In genomic region chr17:79840254-79841238, GRCm38 (mm10) we compare ENCODE assay signal across 8 mouse cellular contexts. TPM values are rescaled to one million over a fixed set of nuclear protein-coding genes. Genes with fewer than 3 reads are reported as not detected.
DNase-seq lines count a peak whose midpoint lies in the region; ATAC-seq and TF ChIP-seq lines count a peak whose summit lies in the region.

No protein-coding gene starts in this region.

- H3K27ac ChIP-seq in hindbrain, embryonic 11.5 days (ENCODE audit: low read depth, low read length): no peak overlapping the region
- H3K27ac ChIP-seq in layer of hippocampus, adult 2 months: no peak overlapping the region
- H3K27ac ChIP-seq in lung, postnatal 0 days (ENCODE audit: low read length): no peak overlapping the region

- H3K9ac ChIP-seq in hindbrain, embryonic 11.5 days (ENCODE audit: low read depth, low read length): no peak overlapping the region
- no peak overlapping the region for H3K9ac ChIP-seq in lung, postnatal 0 days (replicated peaks; ENCODE audit: low read depth)

- TF ChIP-seq EP300 in lung, postnatal 0 days (IDR thresholded peaks at IDR 0.05): peak; percentile 29; the same call in 1 of the 2 replicates

- WGBS in hindbrain, embryonic 11.5 days: 45% methylated on average over 7 of the region's 7 CpGs
- 45% methylated on average over 7 of the region's 7 CpGs for WGBS in lung, postnatal 0 days

- no peaks in the 10 kb centered on the region for H3K9me3 ChIP-seq in E14TG2a.4 (ENCODE audit: low read length)
- H3K9me3 ChIP-seq in hindbrain, embryonic 11.5 days (ENCODE audit: control insufficient read depth, low read length): no peaks in the 10 kb centered on the region
- H3K9me3 ChIP-seq in lung, postnatal 0 days (ENCODE audit: low read length): no peaks in the 10 kb centered on the region

- peak; percentile 71 for ATAC-seq in hindbrain, embryonic 11.5 days (ENCODE audit: low FRiP score)
- peak; percentile 78 for ATAC-seq in lung, postnatal 0 days
- no peak for ATAC-seq in activated CD4-positive, CD25-positive, alpha-beta regulatory T cell, adult 4 months

- no peak overlapping the region for H3K4me3 ChIP-seq in E14TG2a.4 (replicated peaks; ENCODE audit: low read length)
- H3K4me3 ChIP-seq in hindbrain, embryonic 11.5 days (ENCODE audit: low read depth, low read length): no peak overlapping the region
- no peak overlapping the region for H3K4me3 ChIP-seq in layer of hippocampus, adult 2 months
- no peak overlapping the region for H3K4me3 ChIP-seq in lung, postnatal 0 days (ENCODE audit: low read depth, low read length)

- no peaks in the 10 kb centered on the region for H3K36me3 ChIP-seq in E14TG2a.4 (ENCODE audit: insufficient read depth, low read length)
- H3K36me3 ChIP-seq in hindbrain, embryonic 11.5 days (ENCODE audit: control insufficient read depth, insufficient read depth, low read length): no peaks in the 10 kb centered on the region
- no peaks in the 10 kb centered on the region for H3K36me3 ChIP-seq in lung, postnatal 0 days (ENCODE audit: insufficient read depth, low read length)

- DNase-seq in adrenal gland, adult 8-10 months: peak; percentile 37
- DNase-seq in fibroblast of lung, adult 2 months (ENCODE audit: low read depth): peak; percentile 66
- DNase-seq in hindbrain, embryonic 11.5 days (ENCODE audit: low spot score): peak; percentile 79
- peak; percentile 68 to 72 for DNase-seq in layer of hippocampus, adult 2 months (ENCODE audit: low spot score in 2 of 2)
- peak; percentile 82 for DNase-seq in lung, postnatal 0 days (ENCODE audit: low spot score)
- DNase-seq in retina, postnatal 7 days (ENCODE audit: low read depth, low spot score): peak; percentile 54

- no peak overlapping the region for H3K4me2 ChIP-seq in hindbrain, embryonic 11.5 days (replicated peaks; ENCODE audit: low read depth, low read length)
- H3K4me2 ChIP-seq in lung, postnatal 0 days (replicated peaks; ENCODE audit: low read depth, low read length): no peak overlapping the region

- no peaks in the 10 kb centered on the region for H3K27me3 ChIP-seq in E14TG2a.4 (ENCODE audit: insufficient read depth, low read length)
- H3K27me3 ChIP-seq in hindbrain, embryonic 11.5 days (ENCODE audit: control insufficient read depth, insufficient read depth, low read length): no peaks in the 10 kb centered on the region
- H3K27me3 ChIP-seq in lung, postnatal 0 days (replicated peaks; ENCODE audit: insufficient read depth, low read length): no peaks in the 10 kb centered on the region

- peak; percentile 97 for TF ChIP-seq CTCF in E14TG2a.4 (conservative IDR thresholded peaks at IDR 0.05; ENCODE audit: low read length)
- TF ChIP-seq CTCF in layer of hippocampus, adult 2 months (conservative IDR thresholded peaks at IDR 0.05): peak; percentile 99
- peak; percentile 99 for TF ChIP-seq CTCF in lung, postnatal 0 days (IDR thresholded peaks at IDR 0.05)

- H3K4me1 ChIP-seq in E14TG2a.4 (replicated peaks; ENCODE audit: low read depth, low read length): no peaks in the 10 kb centered on the region
- H3K4me1 ChIP-seq in hindbrain, embryonic 11.5 days (replicated peaks; ENCODE audit: control insufficient read depth, insufficient read depth, low read length): no peaks in the 10 kb centered on the region
- H3K4me1 ChIP-seq in lung, postnatal 0 days (ENCODE audit: insufficient read depth, low read depth, low read length): no peaks in the 10 kb centered on the region

RNA-seq across cellular contexts. Expression of gene Atl2, which starts 55.4 kb away (rescaled TPM):
- total RNA-seq in adrenal gland, adult 8-10 months (2022): 10 to 100 TPM; 44.4 to 79.1 (median 59.9) TPM
- polyA plus RNA-seq in hindbrain, embryonic 11.5 days (2014; fragmentation: Nextera tagmentation; extraction: Ambion mirVana): 41.3 and 43.6 TPM in 2 replicates
- 10 to 100 TPM; 52.6 to 56.8 TPM for total RNA-seq in layer of hippocampus, adult 2 months (2021)
- polyA plus RNA-seq in lung, postnatal 0 days (2015; fragmentation: Nextera tagmentation; extraction: Ambion mirVana): 19.3 and 22.8 TPM in 2 replicates
- 10 to 100 TPM; 11.5 to 12.4 TPM for polyA plus RNA-seq in activated CD4-positive, CD25-positive, alpha-beta regulatory T cell, adult 4 months (2017; shearing (Covaris generic))
